Mouse (Mus musculus): ENCODE results near the gene Ctrc.
A peak's percentile ranks its signal among the peaks of the same experiment; 100 is the strongest.
"Not testable (repeated sequence)": the region's sequence is repeated elsewhere in the genome, so short reads cannot be mapped to it uniquely, and the experiment has no call there.

Ctrc gene

GRCm38 (mm10) chr4:141787046-141787445 is 59.1 kb downstream of the Ctrc start:
- no peak for DNase-seq (ENCODE audit: low spot score)

GRCm38 (mm10) chr4:141786141-141786540 is 60.0 kb downstream of the Ctrc start:
- DNase-seq (ENCODE audit: low spot score): no peak

GRCm38 (mm10) chr4:141784835-141785234 is 61.3 kb downstream of the Ctrc start:
- no peak for DNase-seq (ENCODE audit: low spot score)

- DNase-seq (ENCODE audit: low spot score): no peak
These were observed 64.8 kb downstream of the Ctrc start for GRCm38 (mm10) chr4:141781201-141781985.

- DNase-seq (ENCODE audit: low spot score): peak; percentile 67
These were observed 66.3 kb downstream of the Ctrc start for GRCm38 (mm10) chr4:141779828-141780227.

- DNase-seq (ENCODE audit: low spot score): not testable (repeated sequence)
These were observed 73.1 kb downstream of the Ctrc start for GRCm38 (mm10) chr4:141773019-141773418.

GRCm38 (mm10) chr4:141771823-141772222 is 74.3 kb downstream of the Ctrc start:
- no peak for DNase-seq (ENCODE audit: low spot score)

- no peak for DNase-seq (ENCODE audit: low spot score)
These were observed 76.5 kb downstream of the Ctrc start for GRCm38 (mm10) chr4:141769501-141770160.

GRCm38 (mm10) chr4:141767353-141768036 is 78.7 kb downstream of the Ctrc start:
- DNase-seq (ENCODE audit: low spot score): peak; percentile 44

- DNase-seq (ENCODE audit: low spot score): peak; percentile 64
These were observed 79.3 kb downstream of the Ctrc start for GRCm38 (mm10) chr4:141766668-141767352.

GRCm38 (mm10) chr4:141766316-141766667 is 79.9 kb downstream of the Ctrc start:
- DNase-seq (ENCODE audit: low spot score): no peak

GRCm38 (mm10) chr4:141765008-141765407 is 81.2 kb downstream of the Ctrc start:
- no peak for DNase-seq (ENCODE audit: low spot score)

Measured in layer of hippocampus, adult 11-12 months (tissue).